Mouse (Mus musculus): ENCODE measurements at regions not wholly inside any gene's neighbourhood (a gene's known extent, or its start where the extent isn't known, plus 50 kb on each side); places are given as distances from the start of the nearest gene placed in this dataset.

GRCm38 (mm10) chr14:46067102-46067801 lies 312.0 kb upstream of the Gm15217 start:
- in situ Hi-C loops (cut with MboI; ENCODE audit: unreplicated experiment in 2 of 2), result no loop called here

GRCm38 (mm10) chr14:46071244-46071643 lies 308.0 kb upstream of the Gm15217 start:
- in situ Hi-C loops (cut with MboI; ENCODE audit: unreplicated experiment in 2 of 2), result no loop called here

- in situ Hi-C loops (cut with MboI; ENCODE audit: unreplicated experiment in 2 of 2), result no loop called here
Measured at GRCm38 (mm10) chr14:46076738-46077137, 302.5 kb upstream of the Gm15217 start.

- in situ Hi-C loops (cut with MboI; ENCODE audit: unreplicated experiment in 2 of 2), result no loop called here
Measured at GRCm38 (mm10) chr14:46077406-46078131, 301.6 kb upstream of the Gm15217 start.

- in situ Hi-C loops (cut with MboI; ENCODE audit: unreplicated experiment in 2 of 2), result no loop called here
Measured at GRCm38 (mm10) chr14:46082646-46083045, 296.6 kb upstream of the Gm15217 start.

- in situ Hi-C loops (cut with MboI; ENCODE audit: unreplicated experiment in 2 of 2), result no loop called here
Measured at GRCm38 (mm10) chr14:46088968-46089691, 290.1 kb upstream of the Gm15217 start.

GRCm38 (mm10) chr14:46115950-46116349 lies 263.3 kb upstream of the Gm15217 start:
- in situ Hi-C loops (cut with MboI; ENCODE audit: unreplicated experiment in 2 of 2), result no loop called here

GRCm38 (mm10) chr14:46126541-46126940 lies 252.7 kb upstream of the Gm15217 start:
- in situ Hi-C loops (cut with MboI; ENCODE audit: unreplicated experiment in 2 of 2), result no loop called here

- in situ Hi-C loops (cut with MboI; ENCODE audit: unreplicated experiment in 2 of 2), result no loop called here
Measured at GRCm38 (mm10) chr14:46129762-46130161, 249.5 kb upstream of the Gm15217 start.

GRCm38 (mm10) chr14:46144175-46144574 lies 235.0 kb upstream of the Gm15217 start:
- in situ Hi-C loops (cut with MboI; ENCODE audit: unreplicated experiment in 2 of 2), result no loop called here

- in situ Hi-C loops (cut with MboI; ENCODE audit: unreplicated experiment in 2 of 2), result no loop called here
Measured at GRCm38 (mm10) chr14:46144707-46145106, 234.5 kb upstream of the Gm15217 start.

GRCm38 (mm10) chr14:46145584-46145983 lies 233.6 kb upstream of the Gm15217 start:
- in situ Hi-C loops (cut with MboI; ENCODE audit: unreplicated experiment in 2 of 2), result no loop called here

- in situ Hi-C loops (cut with MboI; ENCODE audit: unreplicated experiment in 2 of 2), result no loop called here
Measured at GRCm38 (mm10) chr14:46149073-46149661, 230.0 kb upstream of the Gm15217 start.

GRCm38 (mm10) chr14:46158741-46159140 lies 220.5 kb upstream of the Gm15217 start:
- in situ Hi-C loops (cut with MboI; ENCODE audit: unreplicated experiment in 2 of 2), result no loop called here

- in situ Hi-C loops (cut with MboI; ENCODE audit: unreplicated experiment in 2 of 2), result no loop called here
Measured at GRCm38 (mm10) chr14:46172181-46172874, 206.9 kb upstream of the Gm15217 start.

GRCm38 (mm10) chr14:46172875-46173324 lies 206.3 kb upstream of the Gm15217 start:
- in situ Hi-C loops (cut with MboI; ENCODE audit: unreplicated experiment in 2 of 2), result no loop called here

- in situ Hi-C loops (cut with MboI; ENCODE audit: unreplicated experiment in 2 of 2), result no loop called here
Measured at GRCm38 (mm10) chr14:46174386-46174785, 204.8 kb upstream of the Gm15217 start.

GRCm38 (mm10) chr14:46175291-46176216 lies 203.7 kb upstream of the Gm15217 start:
- in situ Hi-C loops (cut with MboI; ENCODE audit: unreplicated experiment in 2 of 2), result no loop called here

GRCm38 (mm10) chr14:46179024-46179423 lies 200.2 kb upstream of the Gm15217 start:
- in situ Hi-C loops (cut with MboI; ENCODE audit: unreplicated experiment in 2 of 2), result no loop called here
